Mouse (Mus musculus) gastrocnemius, postnatal 4 days (tissue): ENCODE measurements around the gene Ksr2. TPM values are rescaled to one million over a fixed set of nuclear protein-coding genes. Genes with fewer than 3 reads are reported as not detected.

ENCODE experiments used
- DNase-seq, 2 experiments: peaks; one replicate each; pipeline ENCODE4 v3.0.0; 2021 to 2022; ENCODE audit warnings: low spot score in 2 of 2, mixed read lengths in 2 of 2
- total RNA-seq, 2 experiments: library from RNA; stranded (reverse); gene quantifications; 2 replicates each; pipeline ENCODE4 v1.2.3; 2021

Ksr2 gene
- total RNA-seq, 2 experiments from 2014 or later: 0.22 to 0.23 TPM

DNA sequence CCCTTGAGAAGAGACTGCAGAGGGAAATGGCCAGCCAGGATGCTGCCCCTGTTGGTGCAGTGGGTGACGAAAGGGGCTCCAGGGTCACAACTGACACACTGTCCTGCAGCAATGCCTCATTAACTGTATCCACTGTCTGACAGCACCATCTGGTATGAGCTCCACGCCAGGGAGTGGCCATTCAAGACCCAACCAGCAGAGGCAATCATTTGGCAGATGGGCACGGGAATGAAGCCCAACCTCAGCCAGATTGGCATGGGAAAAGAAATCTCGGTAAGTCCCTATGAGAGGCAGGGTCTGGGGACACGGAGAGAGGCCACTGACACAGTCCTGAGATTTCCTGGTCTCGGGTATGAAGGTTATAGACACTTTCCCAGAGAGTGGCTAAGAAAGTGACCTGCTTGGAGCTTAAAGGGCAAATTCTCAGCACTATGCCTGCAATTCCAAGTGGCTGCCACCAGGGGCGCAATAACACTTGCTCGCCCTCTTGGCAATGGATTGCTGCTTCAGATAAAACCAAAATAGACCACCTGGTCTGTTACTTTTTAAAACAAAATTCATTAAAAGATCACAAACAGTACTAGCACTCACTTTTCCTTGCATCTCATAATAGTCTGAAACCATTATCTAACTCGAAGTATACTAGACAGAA lies 347.5 kb downstream of the Ksr2 start:
- DNase-seq: no peak

- no peak for DNase-seq
Measured at GRCm38 (mm10) chr5:117764496-117764895, 350.7 kb downstream of the Ksr2 start.

DNA sequence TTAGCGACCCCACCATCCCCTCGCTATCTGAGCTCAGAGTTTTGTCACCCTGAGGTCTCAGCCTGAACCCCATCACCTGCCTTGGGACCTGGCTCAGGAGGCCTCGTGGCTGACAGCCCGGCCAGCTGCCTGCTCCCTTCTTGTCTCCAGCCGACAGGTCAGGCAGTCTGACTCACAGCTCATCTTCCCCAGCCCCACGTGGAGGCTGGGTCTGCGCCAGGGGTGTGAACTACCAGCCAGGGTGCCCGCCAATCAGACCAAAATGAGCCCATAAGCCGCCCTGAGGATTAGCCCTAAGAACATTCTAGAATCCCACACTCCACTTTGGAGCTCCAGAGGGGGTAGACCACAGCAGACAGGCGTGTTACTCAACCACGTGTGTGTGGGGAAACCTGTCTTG lies 365.4 kb downstream of the Ksr2 start:
- peak in 1 of 2 experiments; percentile 39 for DNase-seq

GRCm38 (mm10) chr5:117780681-117781080 lies 366.9 kb downstream of the Ksr2 start, which contains the start of gene Nos1:
Gene Nos1 (plus strand): TSS chr5:117781032.
- DNase-seq: peak in 1 of 2 experiments; percentile 41

DNA sequence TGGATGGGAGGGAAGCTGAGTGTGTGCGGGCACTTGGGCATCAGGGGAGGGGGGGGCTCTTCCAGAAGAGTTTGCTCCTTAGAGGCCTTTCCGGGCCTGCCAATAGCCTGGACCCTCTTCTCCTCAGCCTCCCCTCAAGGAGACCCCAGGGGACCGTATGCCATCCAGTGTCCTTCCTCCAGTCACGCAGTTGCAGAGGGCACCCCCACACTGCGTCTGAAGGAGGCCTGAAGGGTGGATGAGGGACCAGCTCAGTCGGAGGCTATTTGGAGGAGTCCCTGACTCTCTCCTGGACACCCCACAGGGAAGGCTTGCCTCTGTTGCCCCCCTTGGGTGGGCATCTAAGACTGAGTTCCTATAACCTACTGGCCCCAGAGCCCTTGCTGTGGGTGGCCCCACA lies 367.4 kb downstream of the Ksr2 start:
- DNase-seq: no peak

DNA sequence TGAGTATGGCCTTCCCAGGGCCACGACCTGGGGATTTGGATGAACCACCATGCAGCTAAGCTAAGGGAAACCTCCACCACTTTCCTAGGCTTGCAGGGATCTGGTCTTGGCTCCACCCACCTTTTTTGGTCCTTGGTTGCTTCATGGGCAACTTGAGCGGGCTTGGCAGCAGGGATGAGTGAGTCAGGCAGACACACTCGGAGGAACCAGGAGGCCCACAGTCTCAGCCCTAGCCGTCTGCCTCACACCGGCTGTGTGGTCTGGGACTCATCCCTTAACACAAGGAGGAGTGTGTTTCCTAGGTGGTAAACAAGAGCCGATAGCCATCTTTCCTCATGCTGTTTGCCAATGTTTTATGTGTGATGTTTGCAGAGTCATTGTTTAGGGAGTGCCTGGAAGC lies 376.3 kb downstream of the Ksr2 start:
- DNase-seq: no peak

DNA sequence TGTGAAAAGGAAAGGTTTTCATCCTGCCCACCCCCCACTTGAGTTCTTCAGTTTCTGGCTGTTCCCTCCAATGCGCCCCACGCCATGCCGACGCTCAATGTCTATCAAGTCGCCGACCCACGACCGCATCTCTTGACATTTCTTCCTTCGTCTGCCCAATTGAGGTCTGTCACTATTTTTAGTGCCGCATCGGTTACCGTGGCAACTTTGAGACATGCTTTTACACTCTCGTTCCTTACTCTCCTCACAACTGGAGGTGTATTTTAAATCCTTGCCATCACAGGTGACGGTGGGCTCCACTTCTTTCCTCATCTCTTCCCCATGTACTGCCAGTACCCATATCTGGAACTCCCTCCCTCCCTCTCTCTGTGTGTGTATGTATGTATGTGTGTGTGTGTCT lies 378.1 kb downstream of the Ksr2 start:
- DNase-seq: no peak

GRCm38 (mm10) chr5:117800849-117801248 lies 387.0 kb downstream of the Ksr2 start:
- DNase-seq: no peak

DNA sequence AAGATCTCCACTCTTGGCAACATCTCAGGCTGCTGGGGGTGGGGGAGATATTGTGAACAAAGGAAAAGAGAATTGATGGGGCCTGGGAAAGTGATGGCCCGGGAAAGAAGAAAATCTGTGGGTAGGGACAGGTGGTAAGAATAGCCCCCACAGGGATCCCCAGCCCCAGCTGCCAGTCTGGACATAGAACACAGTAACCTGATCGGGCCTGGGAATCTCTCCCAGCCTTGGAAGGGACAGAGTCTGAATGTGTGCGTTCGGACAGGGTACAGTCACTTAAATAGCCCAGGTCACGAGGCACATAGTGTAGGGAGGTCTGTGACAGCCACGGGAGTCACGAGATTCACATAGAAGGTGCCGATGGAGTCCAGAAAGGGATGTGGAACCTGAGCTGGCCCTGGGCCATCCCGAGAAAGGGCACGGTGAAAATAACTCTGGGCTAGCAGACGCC lies 388.3 kb downstream of the Ksr2 start:
- DNase-seq: peak in 1 of 2 experiments; percentile 31

DNA sequence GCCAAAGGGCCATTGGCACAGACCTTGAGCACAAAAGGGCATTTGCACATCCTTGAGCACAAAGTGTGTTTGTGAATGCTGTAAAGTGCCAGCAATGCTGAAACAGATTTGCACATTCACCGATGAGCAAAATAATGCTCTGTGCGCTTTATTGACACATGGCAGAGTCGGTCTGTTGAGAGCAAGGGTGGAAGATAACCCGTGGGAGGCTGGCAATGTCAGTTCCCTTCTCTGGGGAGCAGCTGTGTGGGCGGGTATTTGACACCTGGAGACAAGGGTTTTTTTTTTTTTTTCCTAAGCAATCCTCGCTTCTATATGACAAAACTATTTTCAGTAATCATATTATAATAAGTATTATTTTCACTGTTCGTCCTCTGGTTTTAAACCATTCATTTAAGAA lies 389.8 kb downstream of the Ksr2 start:
- DNase-seq: no peak

DNA sequence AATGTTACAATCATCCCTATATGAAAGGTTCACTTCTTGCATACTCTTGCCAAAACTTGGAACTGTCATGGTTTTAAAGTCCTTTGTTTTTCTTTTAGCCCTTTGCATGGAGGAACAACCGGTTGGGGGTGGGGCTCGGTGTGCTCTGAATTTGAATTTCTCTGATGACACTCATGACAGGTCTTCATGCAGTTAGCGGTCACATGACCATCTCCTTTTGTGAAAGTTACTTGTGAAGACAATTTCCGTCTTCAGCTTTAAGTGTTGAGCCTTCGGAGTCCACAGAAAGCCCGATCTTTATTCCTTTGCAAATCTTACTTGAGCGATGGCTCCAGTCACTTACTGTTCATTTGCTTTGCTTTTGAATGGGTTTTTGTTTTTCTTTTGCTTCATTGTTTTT lies 397.1 kb downstream of the Ksr2 start:
- no peak for DNase-seq

GRCm38 (mm10) chr5:117818800-117819199 lies 405.0 kb downstream of the Ksr2 start:
- DNase-seq: no peak

GRCm38 (mm10) chr5:117820445-117820844 lies 406.6 kb downstream of the Ksr2 start:
- DNase-seq: no peak

DNA sequence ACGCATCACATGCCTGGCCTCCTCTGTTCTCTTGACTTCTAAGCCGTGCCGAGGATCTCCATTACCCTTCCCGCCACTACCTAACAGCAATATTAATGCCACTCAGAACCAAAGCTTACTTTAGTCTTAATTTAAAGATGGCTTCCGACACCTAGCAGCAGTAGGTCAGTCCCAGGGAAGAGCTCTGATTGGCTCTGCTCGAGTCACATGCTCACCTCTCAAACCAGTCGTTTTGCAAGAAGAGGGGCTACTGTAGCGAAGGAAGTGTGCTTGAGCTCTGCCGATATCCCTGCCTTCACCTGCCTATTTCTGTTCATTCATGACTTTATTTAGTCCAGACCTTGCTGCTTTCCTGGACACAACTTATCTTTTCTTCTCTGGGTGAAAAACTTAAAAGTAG lies 410.0 kb downstream of the Ksr2 start:
- no peak for DNase-seq

DNA sequence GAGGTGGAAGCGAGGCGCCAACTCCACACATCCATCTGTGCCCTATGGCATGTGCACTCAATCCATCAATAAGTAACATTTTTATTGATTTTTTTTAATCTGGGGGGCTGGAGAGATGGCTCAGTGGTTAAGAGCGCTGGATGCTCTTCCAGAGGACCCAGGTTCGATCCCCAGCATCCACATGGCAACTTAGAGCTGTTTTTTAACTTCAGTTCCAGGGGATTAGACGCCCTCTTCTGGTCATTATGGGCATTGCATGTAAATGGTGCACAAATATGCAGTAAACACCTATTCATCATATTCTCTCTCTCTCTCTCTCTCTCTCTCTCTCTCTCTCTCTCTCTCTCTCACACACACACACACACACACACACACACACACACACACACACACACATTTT lies 410.7 kb downstream of the Ksr2 start:
- DNase-seq: no peak

Other genes with a start within 250 kb of the Ksr2 start
- gene Pebp1, start 126.4 kb upstream of the Ksr2 start, total RNA-seq: 100 to 1,000 TPM; 301 to 327 TPM
- gene Vsig10, start 94.9 kb upstream of the Ksr2 start, total RNA-seq: 10 to 100 TPM in 1 of 2 experiments, 1 to 10 TPM in 1; 9.7 to 11.7 TPM
- gene Wsb2, start 56.7 kb upstream of the Ksr2 start, total RNA-seq: 100 to 1,000 TPM in 1 of 2 experiments, 10 to 100 TPM in 1; 95.9 to 107 TPM
- gene Rfc5, start 25.0 kb upstream of the Ksr2 start, total RNA-seq: 10 to 100 TPM; 16.7 to 19.9 TPM